Mouse (Mus musculus) megakaryocyte, embryonic 14.5 days (primary cell): ENCODE measurements around the gene Ttc23l.

ENCODE experiments used
- FLI1 ChIP-seq: IDR thresholded peaks from 2 replicates; pipeline ENCODE4 v1.6.1; 2012; ENCODE audit warnings: low read length, inconsistent platforms, mixed read lengths
- GATA1 ChIP-seq: IDR thresholded peaks from 3 replicates; pipeline ENCODE4 v1.6.1; 2012; ENCODE audit warnings: mixed read lengths, low read length, inconsistent platforms, borderline replicate concordance

GRCm38 (mm10) chr15:10463555-10463954, 94.9 kb downstream of the Ttc23l start:
- TF ChIP-seq GATA1 (no peak), FLI1 (no peak)
